Mouse (Mus musculus): ENCODE data around the gene Ado. TPM values are rescaled to one million over a fixed set of nuclear protein-coding genes. Genes with fewer than 3 reads are reported as not detected.
A peak's percentile ranks its signal among the peaks of the same experiment; 100 is the strongest.

The Ado gene
- polyA plus RNA-seq, 1 experiment from 2014 or later = 85.2 TPM

- ATAC-seq (ENCODE audit: low FRiP score) = no peak
These were observed 15.8 kb upstream of the Ado start for GRCm38 (mm10) chr10:67564509-67564908.

GRCm38 (mm10) chr10:67561185-67561584, 12.4 kb upstream of the Ado start:
- no peaks in the 10 kb centered on the region for H3K36me3 ChIP-seq (ENCODE audit: control insufficient read depth, insufficient read depth, low read length)
- H3K9ac ChIP-seq (ENCODE audit: low read length) = no peak overlapping the region
- H3K27me3 ChIP-seq (ENCODE audit: control insufficient read depth, insufficient read depth, low read length) = no peaks in the 10 kb centered on the region
- no peak overlapping the region for H3K27ac ChIP-seq (ENCODE audit: low read depth, low read length)
- WGBS = 67% methylated on average over 1 of the region's 1 CpGs
- DNase-seq (ENCODE audit: low spot score, missing footprints) = no peak
- no peak overlapping the region for H3K4me3 ChIP-seq (ENCODE audit: low read depth, low read length)
- no peak for ATAC-seq (ENCODE audit: low FRiP score)
- no peak overlapping the region for H3K4me2 ChIP-seq
- H3K9me3 ChIP-seq (ENCODE audit: control insufficient read depth, low read length) = no peaks in the 10 kb centered on the region
- H3K4me1 ChIP-seq (ENCODE audit: control insufficient read depth, insufficient read depth, low read length) = no peaks in the 10 kb centered on the region

More at GRCm38 (mm10) chr10:67564509-67564908, 15.8 kb upstream of the Ado start:
- no peak overlapping the region for H3K4me2 ChIP-seq
- no peak overlapping the region for H3K27ac ChIP-seq (ENCODE audit: low read depth, low read length)
- no peaks in the 10 kb centered on the region for H3K4me1 ChIP-seq (ENCODE audit: control insufficient read depth, insufficient read depth, low read length)
- H3K9ac ChIP-seq (ENCODE audit: low read length) = no peak overlapping the region
- H3K4me3 ChIP-seq (ENCODE audit: low read depth, low read length) = no peak overlapping the region
- H3K27me3 ChIP-seq (ENCODE audit: control insufficient read depth, insufficient read depth, low read length) = no peaks in the 10 kb centered on the region
- no peak for DNase-seq (ENCODE audit: low spot score, missing footprints)
- H3K9me3 ChIP-seq (ENCODE audit: control insufficient read depth, low read length) = no peaks in the 10 kb centered on the region
- H3K36me3 ChIP-seq (ENCODE audit: control insufficient read depth, insufficient read depth, low read length) = no peaks in the 10 kb centered on the region
- 93% methylated on average over 7 of the region's 7 CpGs for WGBS

- 51% methylated on average over 13 of the region's 13 CpGs for WGBS
- H3K27ac ChIP-seq (ENCODE audit: low read depth, low read length) = no peak overlapping the region
These were observed 11.1 kb upstream of the Ado start for GRCm38 (mm10) chr10:67559765-67560394.

GRCm38 (mm10) chr10:67558053-67558452, 9.3 kb upstream of the Ado start:
- ATAC-seq (ENCODE audit: low FRiP score) (no peak), DNase-seq (ENCODE audit: low spot score, missing footprints) (no peak)
- Histone ChIP-seq H3K9me3 (ENCODE audit: control insufficient read depth, low read length) (no peaks in the 10 kb centered on the region), H3K4me2 (no peak overlapping the region), H3K4me3 (ENCODE audit: low read depth, low read length) (no peak overlapping the region), H3K36me3 (ENCODE audit: control insufficient read depth, insufficient read depth, low read length) (no peaks in the 10 kb centered on the region), H3K4me1 (ENCODE audit: control insufficient read depth, insufficient read depth, low read length) (no peaks in the 10 kb centered on the region), H3K27me3 (ENCODE audit: control insufficient read depth, insufficient read depth, low read length) (no peaks in the 10 kb centered on the region), H3K27ac (ENCODE audit: low read depth, low read length) (no peak overlapping the region), H3K9ac (ENCODE audit: low read length) (no peak overlapping the region)
- 87% methylated on average over 4 of the region's 4 CpGs for WGBS

More at GRCm38 (mm10) chr10:67559765-67560394, 11.1 kb upstream of the Ado start:
- no peak overlapping the region for H3K4me3 ChIP-seq (ENCODE audit: low read depth, low read length)
- no peak for DNase-seq (ENCODE audit: low spot score, missing footprints)
- H3K4me2 ChIP-seq = no peak overlapping the region
- no peaks in the 10 kb centered on the region for H3K4me1 ChIP-seq (ENCODE audit: control insufficient read depth, insufficient read depth, low read length)
- H3K27me3 ChIP-seq (ENCODE audit: control insufficient read depth, insufficient read depth, low read length) = no peaks in the 10 kb centered on the region
- ATAC-seq (ENCODE audit: low FRiP score) = no peak
- no peaks in the 10 kb centered on the region for H3K36me3 ChIP-seq (ENCODE audit: control insufficient read depth, insufficient read depth, low read length)
- no peak overlapping the region for H3K9ac ChIP-seq (ENCODE audit: low read length)
- H3K9me3 ChIP-seq (ENCODE audit: control insufficient read depth, low read length) = no peaks in the 10 kb centered on the region

DNA sequence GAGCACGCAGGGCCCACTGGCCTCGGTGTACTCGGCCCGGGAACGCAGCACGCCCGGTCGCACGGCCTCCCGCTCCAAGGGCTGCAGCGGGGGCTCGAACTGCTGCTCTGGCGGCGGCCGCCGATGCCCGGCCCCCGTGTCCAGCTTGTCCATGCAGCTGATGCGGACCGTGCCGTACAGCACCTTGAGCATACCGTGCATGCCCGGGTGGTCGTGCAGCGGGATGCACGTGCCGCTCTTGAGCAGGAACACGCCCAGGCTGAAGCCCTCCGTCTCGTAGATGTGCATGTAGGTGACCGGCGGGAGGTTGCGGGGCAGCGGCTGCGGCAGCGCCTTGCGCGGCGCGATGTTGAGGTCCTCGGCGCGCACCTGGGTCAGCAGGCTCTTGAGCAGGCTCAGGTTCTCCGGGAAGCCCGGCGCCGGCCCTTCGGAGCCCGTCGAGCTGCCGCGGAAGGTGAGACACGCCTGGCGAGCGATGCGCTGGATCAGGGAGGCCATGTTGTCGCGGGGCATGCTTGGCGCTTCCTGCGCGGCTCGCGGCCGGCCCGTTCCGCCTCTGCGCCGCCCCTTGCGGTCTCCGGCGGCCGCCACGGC, 397 bp downstream of the Ado start:
- peak overlapping the region; percentile 94 for H3K4me2 ChIP-seq
- H3K4me1 ChIP-seq (ENCODE audit: control insufficient read depth, insufficient read depth, low read length) = peaks cover 19% of the 10 kb centered on the region
- under 1% methylated on average over 68 of the region's 73 CpGs for WGBS
- DNase-seq (ENCODE audit: low spot score, missing footprints) = peak; percentile 96
- H3K9ac ChIP-seq (ENCODE audit: low read length) = peak overlapping the region; percentile 90
- peak overlapping the region; percentile 83 for H3K4me3 ChIP-seq (ENCODE audit: low read depth, low read length)
- H3K9me3 ChIP-seq (ENCODE audit: control insufficient read depth, low read length) = no peaks in the 10 kb centered on the region
- peak overlapping the region; percentile 87 for H3K27ac ChIP-seq (ENCODE audit: low read depth, low read length)
- no peaks in the 10 kb centered on the region for H3K27me3 ChIP-seq (ENCODE audit: control insufficient read depth, insufficient read depth, low read length)
- H3K36me3 ChIP-seq (ENCODE audit: control insufficient read depth, insufficient read depth, low read length) = no peaks in the 10 kb centered on the region
- ATAC-seq (ENCODE audit: low FRiP score) = peak; percentile 55

DNA sequence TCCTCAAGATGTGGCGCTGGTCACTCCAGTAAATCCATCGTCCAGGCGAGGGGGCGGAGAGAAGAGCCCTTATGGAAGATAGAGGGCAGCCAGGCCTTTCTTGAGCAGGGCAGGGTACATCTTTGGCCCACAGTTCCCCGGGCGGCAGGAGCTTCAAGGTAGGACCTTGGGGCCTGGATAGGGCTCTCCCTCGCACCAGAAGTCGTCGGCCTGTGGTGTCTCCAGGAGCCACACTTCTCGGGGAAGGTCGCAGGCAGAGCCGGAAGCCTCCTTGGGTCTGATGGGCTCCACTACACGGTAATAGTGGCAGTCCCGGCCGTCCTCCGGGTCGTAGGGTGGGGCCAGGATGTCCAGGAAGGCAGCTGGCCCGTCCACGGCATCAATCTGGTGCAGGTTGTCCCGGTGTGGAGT, 900 bp downstream of the Ado start:
- Histone ChIP-seq H3K9me3 (ENCODE audit: control insufficient read depth, low read length) (no peaks in the 10 kb centered on the region), H3K27ac (ENCODE audit: low read depth, low read length) (no peak overlapping the region), H3K9ac (ENCODE audit: low read length) (peak overlapping the region; percentile 90), H3K27me3 (ENCODE audit: control insufficient read depth, insufficient read depth, low read length) (no peaks in the 10 kb centered on the region), H3K36me3 (ENCODE audit: control insufficient read depth, insufficient read depth, low read length) (no peaks in the 10 kb centered on the region), H3K4me2 (peak overlapping the region; percentile 94), H3K4me3 (ENCODE audit: low read depth, low read length) (peak overlapping the region; percentile 83), H3K4me1 (ENCODE audit: control insufficient read depth, insufficient read depth, low read length) (peaks cover 19% of the 10 kb centered on the region)
- peak; percentile 12 for ATAC-seq (ENCODE audit: low FRiP score)
- DNase-seq (ENCODE audit: low spot score, missing footprints) = peak; percentile 93
- 0% methylated on average over 20 of the region's 20 CpGs for WGBS

DNA sequence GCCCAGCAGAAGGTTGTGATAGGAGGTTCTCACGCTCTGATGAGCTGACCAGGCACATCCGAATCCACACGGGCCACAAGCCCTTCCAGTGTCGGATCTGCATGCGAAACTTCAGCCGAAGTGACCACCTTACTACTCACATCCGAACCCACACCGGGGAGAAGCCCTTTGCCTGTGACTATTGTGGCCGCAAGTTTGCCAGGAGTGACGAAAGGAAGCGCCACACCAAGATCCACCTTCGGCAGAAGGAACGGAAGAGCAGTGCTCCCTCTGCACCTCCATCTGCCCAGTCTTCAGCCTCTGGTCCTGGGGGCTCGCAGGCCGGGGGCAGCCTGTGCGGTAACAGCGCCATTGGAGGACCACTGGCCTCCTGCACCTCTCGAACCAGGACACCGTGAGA, 8.2 kb downstream of the Ado start:
- Histone ChIP-seq H3K4me3 (ENCODE audit: low read depth, low read length) (peak overlapping the region; percentile 5; the same call in 1 of the 2 replicates), H3K27me3 (ENCODE audit: control insufficient read depth, insufficient read depth, low read length) (peaks cover 49% of the 10 kb centered on the region), H3K4me2 (peak overlapping the region; percentile 13; the same call in 1 of the 2 replicates), H3K27ac (ENCODE audit: low read depth, low read length) (no peak overlapping the region), H3K36me3 (ENCODE audit: control insufficient read depth, insufficient read depth, low read length) (no peaks in the 10 kb centered on the region), H3K9ac (ENCODE audit: low read length) (no peak overlapping the region), H3K9me3 (ENCODE audit: control insufficient read depth, low read length) (no peaks in the 10 kb centered on the region), H3K4me1 (ENCODE audit: control insufficient read depth, insufficient read depth, low read length) (peaks cover 17% of the 10 kb centered on the region)
- ATAC-seq (ENCODE audit: low FRiP score) (no peak), DNase-seq (ENCODE audit: low spot score, missing footprints) (peak; percentile 94)
- WGBS = 7% methylated on average over 19 of the region's 19 CpGs

- Histone ChIP-seq H3K9ac (ENCODE audit: low read length) (no peak overlapping the region), H3K36me3 (ENCODE audit: control insufficient read depth, insufficient read depth, low read length) (no peaks in the 10 kb centered on the region), H3K4me3 (ENCODE audit: low read depth, low read length) (no peak overlapping the region), H3K9me3 (ENCODE audit: control insufficient read depth, low read length) (no peaks in the 10 kb centered on the region), H3K27ac (ENCODE audit: low read depth, low read length) (no peak overlapping the region), H3K4me1 (ENCODE audit: control insufficient read depth, insufficient read depth, low read length) (peaks cover 19% of the 10 kb centered on the region), H3K4me2 (no peak overlapping the region), H3K27me3 (ENCODE audit: control insufficient read depth, insufficient read depth, low read length) (peaks cover 62% of the 10 kb centered on the region)
- WGBS = 36% methylated on average over 6 of the region's 6 CpGs
- DNase-seq (ENCODE audit: low spot score, missing footprints) (peak; percentile 92), ATAC-seq (ENCODE audit: low FRiP score) (no peak)
These were observed 9.4 kb downstream of the Ado start for GRCm38 (mm10) chr10:67539401-67539730.

DNA sequence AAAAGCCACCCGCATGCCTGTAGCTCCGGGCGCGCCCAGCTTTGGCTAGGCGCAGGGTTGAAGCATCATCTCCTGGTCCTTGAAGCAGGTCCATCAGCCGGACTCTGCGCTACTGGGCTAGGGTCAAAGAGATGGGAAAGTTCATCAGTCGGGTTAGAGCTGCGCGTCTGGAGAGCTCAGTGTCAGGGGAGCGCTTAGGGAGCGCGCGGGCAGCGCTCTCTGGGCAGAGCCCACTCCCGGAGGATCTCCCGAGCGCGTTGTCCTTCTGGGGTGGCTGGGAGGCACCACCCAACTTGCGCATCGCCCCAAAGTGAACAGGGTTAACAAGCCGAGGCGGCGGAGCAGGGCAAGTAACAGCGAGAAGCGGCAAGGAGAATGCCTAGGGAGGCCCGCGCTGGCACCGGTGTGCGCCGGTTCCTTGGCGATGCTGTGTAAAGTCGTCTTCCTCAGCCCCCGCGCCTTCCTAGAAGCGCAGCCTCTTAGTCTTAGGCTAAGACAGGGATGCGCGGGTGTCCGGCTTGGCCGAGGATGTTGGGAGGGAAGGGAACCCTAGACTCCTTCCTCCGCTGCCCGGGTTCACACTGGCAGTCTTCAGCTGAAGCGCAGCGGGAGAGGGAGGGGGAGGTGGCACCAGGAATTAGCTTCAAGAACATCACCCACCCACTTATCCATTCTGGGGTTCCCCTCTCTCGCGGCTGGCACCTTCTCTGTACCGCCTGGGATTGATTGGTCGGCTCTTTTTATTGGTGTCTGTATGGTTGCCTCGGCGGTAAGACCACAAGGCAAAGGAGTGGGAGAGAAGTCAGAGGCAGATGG, 10.0 kb downstream of the Ado start:
- H3K4me3 ChIP-seq (ENCODE audit: low read depth, low read length) = peak overlapping the region; percentile 9
- H3K4me1 ChIP-seq (ENCODE audit: control insufficient read depth, insufficient read depth, low read length) = peaks cover 19% of the 10 kb centered on the region
- H3K27me3 ChIP-seq (ENCODE audit: control insufficient read depth, insufficient read depth, low read length) = peaks cover 67% of the 10 kb centered on the region
- no peaks in the 10 kb centered on the region for H3K9me3 ChIP-seq (ENCODE audit: control insufficient read depth, low read length)
- no peak overlapping the region for H3K27ac ChIP-seq (ENCODE audit: low read depth, low read length)
- 1% methylated on average over 50 of the region's 50 CpGs for WGBS
- ATAC-seq (ENCODE audit: low FRiP score) (no peak), DNase-seq (ENCODE audit: low spot score, missing footprints) (peak; percentile 93)
- peak overlapping the region; percentile 26 for H3K4me2 ChIP-seq
- H3K36me3 ChIP-seq (ENCODE audit: control insufficient read depth, insufficient read depth, low read length) = no peaks in the 10 kb centered on the region
- H3K9ac ChIP-seq (ENCODE audit: low read length) = no peak overlapping the region
